Mouse (Mus musculus) spleen, embryonic (tissue): ENCODE measurements around the gene Wdr82.

ENCODE experiments used
- CTCF ChIA-PET: fragments of 350-600 bp; sonication (Branson Sonifier 250); formaldehyde crosslinking; loops from one replicate; lab custom pipeline; 2022; lab: Charles Lee

The Wdr82 gene

DNA sequence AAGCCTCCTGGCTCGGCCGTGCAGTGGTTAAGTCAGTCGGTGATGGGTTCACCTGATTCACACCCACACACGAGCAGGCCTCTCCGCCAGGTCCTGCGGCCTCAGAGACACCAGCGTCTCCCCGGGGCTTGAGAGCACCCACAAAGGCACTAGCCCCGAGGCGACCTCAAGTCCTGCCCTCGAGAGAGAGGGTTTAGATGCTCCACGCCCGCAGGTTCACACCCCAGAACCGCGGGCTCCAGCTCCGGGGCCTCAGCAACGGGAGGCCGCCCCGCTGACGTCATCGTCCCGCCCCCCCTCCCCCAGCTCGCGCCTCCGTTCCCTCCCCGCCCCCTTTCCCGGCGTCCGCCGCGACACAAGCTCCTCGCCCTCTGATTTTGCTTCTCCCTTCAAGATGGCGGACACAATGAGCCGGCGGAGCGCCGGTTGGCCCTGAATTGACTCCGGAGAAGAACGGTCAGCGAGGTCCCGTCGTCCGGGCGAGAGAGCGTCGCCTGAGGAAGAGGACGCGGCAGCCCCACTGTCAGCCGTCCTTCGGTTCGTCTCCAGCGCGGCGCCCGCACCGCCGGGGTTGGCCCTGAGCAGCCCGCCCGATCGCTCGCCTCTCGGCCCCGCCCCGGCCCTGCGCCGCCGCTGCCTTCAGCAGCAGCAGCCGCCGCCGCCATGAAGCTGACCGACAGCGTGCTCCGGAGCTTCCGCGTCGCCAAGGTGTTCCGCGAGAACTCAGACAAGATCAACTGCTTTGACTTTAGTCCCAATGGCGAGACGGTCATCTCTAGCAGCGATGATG lies at the start of gene Wdr82:
TSS of gene Wdr82 (plus strand) at position 373 of the 790 bp plus-strand sequence.
- CTCF ChIA-PET = interaction anchor here (0.6 to 0.7 kb wide), 2 partner anchors 39 to 214 kb away, joined by 3 to 5 read pairs; no protein-coding TSS in a partner anchor

DNA sequence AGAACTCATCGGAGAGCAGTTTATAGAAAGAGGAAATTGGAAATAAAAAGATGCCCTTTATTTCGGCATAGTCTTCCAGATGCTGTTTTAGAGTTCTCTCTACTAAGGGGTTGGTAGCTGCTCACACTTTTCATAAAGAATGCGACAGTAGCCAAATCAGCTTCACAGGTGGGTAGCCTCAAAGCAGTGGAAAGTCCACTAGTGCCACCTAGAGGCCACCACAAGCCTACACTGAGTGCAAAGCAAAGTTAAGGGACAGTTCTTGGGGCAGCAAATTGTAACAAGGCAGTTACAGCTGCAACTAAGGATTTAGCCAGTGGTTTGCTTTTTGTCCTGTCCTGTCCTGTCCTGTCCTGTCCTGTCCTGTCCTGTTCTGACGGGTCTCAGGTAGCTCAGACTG lies 47.1 kb upstream of the Wdr82 start:
- CTCF ChIA-PET = no interaction called here

DNA sequence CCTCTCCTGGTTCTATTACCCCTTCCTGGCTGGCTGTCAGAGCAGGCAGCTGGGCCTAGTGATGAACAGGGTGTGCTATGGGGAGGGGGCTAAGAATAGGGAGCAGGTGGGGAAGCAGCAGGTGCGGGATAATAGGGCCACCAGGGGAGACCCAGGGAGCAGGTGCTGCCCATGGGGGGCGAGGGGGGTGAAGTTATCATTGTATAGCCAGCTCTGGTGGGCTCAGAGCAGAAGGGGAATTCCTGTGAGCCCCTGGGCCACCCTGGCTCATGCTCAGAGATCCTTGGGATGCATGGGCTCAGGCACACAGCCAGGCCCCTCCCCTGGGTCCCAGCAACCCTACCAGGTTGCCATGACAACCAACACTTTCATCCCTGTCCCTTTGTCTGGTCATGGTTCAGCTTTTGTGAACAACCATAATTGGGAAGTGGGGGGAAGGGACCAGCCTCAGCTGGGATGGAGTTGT lies 43.9 kb upstream of the Wdr82 start:
- CTCF ChIA-PET = no interaction called here

GRCm38 (mm10) chr9:106129072-106129471 lies 41.7 kb upstream of the Wdr82 start:
- CTCF ChIA-PET = no interaction called here

DNA sequence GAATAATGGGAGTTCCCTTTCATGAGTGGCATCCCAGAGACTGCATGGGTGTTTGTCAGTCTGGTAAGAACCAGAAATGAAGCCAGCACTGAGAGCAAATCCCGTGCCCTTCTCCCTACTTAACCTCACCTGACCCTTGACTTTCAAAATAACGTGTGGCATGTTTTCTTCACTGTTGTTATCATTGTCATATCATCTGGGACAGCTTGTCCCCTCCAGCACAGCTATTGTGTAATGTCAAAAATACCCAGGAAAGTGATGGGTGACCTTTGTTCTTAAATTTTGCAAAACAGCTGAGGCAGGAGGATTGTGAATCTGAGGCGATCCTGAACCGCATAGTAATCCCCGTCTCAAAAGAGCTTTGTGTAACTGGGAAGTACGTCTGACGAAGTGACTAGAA lies 40.5 kb upstream of the Wdr82 start:
- CTCF ChIA-PET = no interaction called here

DNA sequence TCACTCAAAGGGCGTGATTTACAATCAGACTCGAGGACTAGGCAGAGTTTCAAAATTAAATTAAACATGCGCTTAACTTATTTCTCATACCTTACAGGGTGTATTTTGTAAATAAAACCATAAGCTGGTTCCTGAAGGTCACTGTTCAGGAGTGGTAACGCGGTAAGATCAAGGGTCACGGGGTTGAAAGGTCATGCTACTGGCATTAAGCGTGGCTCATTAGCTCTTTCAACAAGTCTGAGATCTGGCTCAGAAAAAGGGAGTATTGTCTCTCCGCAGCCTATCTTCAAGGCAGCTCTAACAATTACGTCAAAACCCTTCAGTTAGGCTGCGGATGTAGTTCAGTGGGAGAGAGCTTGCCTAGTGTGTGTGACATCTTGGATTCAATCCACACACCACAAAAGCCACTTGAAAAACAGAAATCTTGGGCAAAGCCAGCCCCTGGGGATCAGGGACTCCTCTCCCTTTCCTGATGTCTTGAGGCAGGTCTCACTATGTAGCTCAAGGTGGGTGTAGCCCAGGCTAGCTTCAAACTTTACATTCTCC lies 33.0 kb upstream of the Wdr82 start:
- CTCF ChIA-PET = interaction anchor here (0.5 kb wide), 1 partner anchor 11 kb away, joined by 4 read pairs; no protein-coding TSS in a partner anchor

DNA sequence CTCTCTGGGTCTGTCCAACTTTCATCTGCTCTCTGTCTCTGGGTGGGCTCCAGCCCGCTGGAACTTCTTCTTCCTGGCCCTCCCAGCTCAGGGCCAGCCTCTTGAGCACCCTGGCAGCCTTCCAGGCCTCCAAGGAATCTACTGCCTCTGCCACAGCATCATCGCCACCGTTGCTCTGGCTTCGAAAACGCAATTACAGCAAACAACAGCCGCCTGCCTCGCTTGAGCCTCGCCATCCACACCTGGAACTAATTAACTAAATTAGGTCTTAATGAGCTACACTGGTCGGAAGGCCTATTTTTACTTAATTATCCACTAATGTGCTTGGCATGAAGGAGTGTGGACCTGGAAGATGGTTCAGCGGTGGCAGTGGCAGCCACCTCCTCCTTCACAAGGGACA lies 31.0 kb upstream of the Wdr82 start:
- CTCF ChIA-PET = no interaction called here

- CTCF ChIA-PET = no interaction called here
These were observed 28.8 kb upstream of the Wdr82 start for GRCm38 (mm10) chr9:106141955-106142354.

DNA sequence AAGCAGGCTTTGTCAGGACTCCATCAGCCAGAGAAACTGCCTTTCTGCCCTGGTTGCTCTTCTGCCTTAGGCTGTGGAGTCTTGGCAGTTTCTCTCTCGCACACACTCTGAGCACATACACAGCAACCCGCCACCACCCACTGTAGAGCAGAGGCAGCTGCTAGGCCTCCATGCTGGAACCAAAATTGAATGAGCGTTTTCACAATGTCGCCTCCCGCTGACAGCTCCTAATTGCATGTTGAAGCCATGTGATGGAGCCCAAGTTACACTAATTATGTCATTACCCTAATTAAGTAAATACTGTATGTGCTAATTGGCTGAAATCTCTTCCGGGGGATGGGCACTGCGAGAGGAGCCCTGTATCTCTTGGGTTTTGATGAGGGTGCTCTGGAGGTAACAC lies 26.6 kb upstream of the Wdr82 start:
- CTCF ChIA-PET = no interaction called here

- CTCF ChIA-PET = no interaction called here
These were observed 25.1 kb upstream of the Wdr82 start for GRCm38 (mm10) chr9:106145582-106145981.

- CTCF ChIA-PET = no interaction called here
These were observed 23.4 kb upstream of the Wdr82 start for GRCm38 (mm10) chr9:106147281-106147680.

- CTCF ChIA-PET = interaction anchor here (0.6 kb wide), 1 partner anchor 10 kb away, joined by 4 read pairs; no protein-coding TSS in a partner anchor
These were observed 22.8 kb upstream of the Wdr82 start for GRCm38 (mm10) chr9:106147851-106148431.

DNA sequence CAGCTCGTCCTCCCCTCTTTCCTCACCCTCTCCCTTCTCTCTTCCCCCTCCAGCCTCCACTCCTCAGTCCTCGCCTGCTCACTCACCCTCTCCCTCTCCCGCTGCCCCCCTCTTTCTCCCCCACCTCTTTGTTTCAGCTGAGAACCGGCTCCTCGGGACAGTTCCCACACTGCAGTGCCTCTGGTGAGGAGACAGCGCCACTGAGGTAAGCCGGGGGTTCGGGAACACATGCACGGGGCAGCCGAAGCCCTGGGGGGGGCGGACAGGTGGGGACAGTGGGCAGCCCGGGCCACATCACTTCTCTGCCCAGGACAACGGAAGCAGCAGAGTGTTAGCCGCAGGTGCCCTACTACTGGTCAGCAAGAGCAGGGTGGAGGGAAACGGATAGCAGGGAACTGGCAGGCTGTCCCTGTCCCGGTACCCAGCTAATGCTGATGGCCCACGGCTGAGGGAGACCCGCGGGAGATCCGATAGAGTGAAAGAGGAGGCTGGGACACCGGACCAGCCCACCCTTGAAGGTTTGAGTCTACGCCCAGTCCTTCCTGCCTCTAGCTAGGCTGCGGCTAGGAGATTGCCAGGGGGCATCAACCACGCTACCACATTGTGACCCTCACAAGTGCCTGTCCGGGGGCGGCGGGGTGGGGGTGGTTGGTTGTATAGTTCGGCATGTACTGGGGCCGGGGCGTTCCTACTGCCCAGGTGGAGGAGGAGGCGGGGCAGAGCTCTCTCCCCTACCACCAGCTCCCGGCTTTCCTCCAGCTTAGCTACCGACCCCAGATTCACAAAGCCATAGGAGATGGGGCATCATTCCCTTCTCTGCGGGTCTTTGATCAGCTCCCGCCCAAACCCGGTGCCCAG lies 22.0 kb upstream of the Wdr82 start:
- CTCF ChIA-PET = interaction anchor here (0.5 to 0.6 kb wide), 2 partner anchors 8 to 11 kb away, joined by 4 to 19 read pairs; no protein-coding TSS in a partner anchor

- CTCF ChIA-PET = interaction anchor here (0.5 kb wide), 1 partner anchor 9 kb away, joined by 19 read pairs; no protein-coding TSS in a partner anchor
These were observed 21.4 kb upstream of the Wdr82 start for GRCm38 (mm10) chr9:106149399-106149754.

DNA sequence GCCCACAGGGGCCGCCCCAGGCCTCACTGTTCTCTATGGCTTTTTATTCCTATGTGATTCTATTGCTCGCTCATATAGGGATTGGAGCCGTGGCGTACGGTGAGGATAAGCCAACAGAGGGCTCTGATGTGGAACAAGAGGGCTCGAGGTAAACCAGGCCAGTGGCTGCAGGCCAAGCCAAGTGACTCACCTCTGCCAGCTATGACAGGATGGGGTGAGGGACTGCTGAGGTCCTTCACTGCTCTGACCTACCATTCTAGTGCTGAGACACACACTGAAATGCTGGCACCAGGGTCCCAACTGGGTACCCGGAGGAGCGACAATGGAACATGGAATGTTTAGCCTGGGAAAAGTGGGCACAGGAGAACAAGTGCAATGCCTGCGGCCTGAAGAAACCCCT lies 16.6 kb upstream of the Wdr82 start:
- CTCF ChIA-PET = no interaction called here

DNA sequence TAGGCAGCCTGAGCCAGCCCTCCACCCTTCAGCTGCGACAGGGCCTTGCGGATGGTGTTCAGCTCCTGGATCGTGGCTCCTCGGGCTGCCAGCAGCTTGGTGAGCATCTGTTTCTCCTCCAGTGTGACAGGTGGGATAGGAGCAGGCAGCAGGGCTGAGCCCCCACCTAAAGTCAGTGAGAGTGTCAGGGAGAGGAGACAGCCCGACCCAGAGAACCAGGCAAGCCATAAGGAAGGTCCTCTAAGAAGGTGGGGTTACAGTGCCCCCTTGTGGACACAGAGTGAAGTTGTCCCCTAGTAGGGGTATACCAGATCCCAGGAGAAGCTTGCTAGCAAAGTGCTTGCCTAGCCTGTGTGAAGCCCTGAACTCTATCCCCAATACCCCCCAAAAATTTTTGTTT lies 14.3 kb upstream of the Wdr82 start:
- CTCF ChIA-PET = interaction anchor here (1.7 kb wide), 1 partner anchor 55 kb away, joined by 5 read pairs; no protein-coding TSS in a partner anchor

- CTCF ChIA-PET = interaction anchor here (1.7 kb wide), 1 partner anchor 55 kb away, joined by 5 read pairs; no protein-coding TSS in a partner anchor
These were observed 13.7 kb upstream of the Wdr82 start for GRCm38 (mm10) chr9:106156921-106157622.

GRCm38 (mm10) chr9:106157623-106157925 lies 13.2 kb upstream of the Wdr82 start:
- CTCF ChIA-PET = interaction anchor here (1.7 kb wide), 1 partner anchor 54 kb away, joined by 5 read pairs; no protein-coding TSS in a partner anchor

- CTCF ChIA-PET = no interaction called here
These were observed 12.7 kb upstream of the Wdr82 start, which contains the start of gene Glyctk for GRCm38 (mm10) chr9:106158037-106158491. TSS of gene Glyctk (minus strand) at chr9:106158138.

GRCm38 (mm10) chr9:106159237-106159636 lies 11.5 kb upstream of the Wdr82 start:
- CTCF ChIA-PET = no interaction called here
